Mouse (Mus musculus) erythroblast, embryonic 14.5 days (primary cell): ENCODE data around the gene Cd300c2.
"Not testable (repeated sequence)": the region's sequence is repeated elsewhere in the genome, so short reads cannot be mapped to it uniquely, and the experiment has no call there.

ENCODE experiments used
- GATA1 ChIP-seq: IDR thresholded peaks from 2 replicates; pipeline ENCODE4 v1.6.1; 2012; ENCODE audit warnings: low read length, inconsistent platforms, mixed read lengths
- TAL1 ChIP-seq: IDR thresholded peaks from 3 replicates; pipeline ENCODE4 v1.6.1; 2012; ENCODE audit warnings: low read length, inconsistent platforms, mixed read lengths

- TF ChIP-seq GATA1, TAL1: not testable (repeated sequence)
These were observed 25.2 kb upstream of the Cd300c2 start, which contains the start of gene Cd300ld4 for GRCm38 (mm10) chr11:115026912-115027311.
